Mouse (Mus musculus) naive thymus-derived CD4-positive, alpha-beta T cell, adult 5 months (primary cell): ENCODE results near the gene Vmn1r209. TPM values are rescaled to one million over a fixed set of nuclear protein-coding genes. Genes with fewer than 3 reads are reported as not detected.

Experiments used
- polyA plus RNA-seq: library from polyadenylated mRNA; unstranded; fragments of 100-300 nt; shearing (Covaris generic); gene quantifications from one replicate; pipeline ENCODE4 v1.2.1, GENCODE M21; 2017

Vmn1r209 gene
- 0.15 TPM for polyA plus RNA-seq

DNA sequence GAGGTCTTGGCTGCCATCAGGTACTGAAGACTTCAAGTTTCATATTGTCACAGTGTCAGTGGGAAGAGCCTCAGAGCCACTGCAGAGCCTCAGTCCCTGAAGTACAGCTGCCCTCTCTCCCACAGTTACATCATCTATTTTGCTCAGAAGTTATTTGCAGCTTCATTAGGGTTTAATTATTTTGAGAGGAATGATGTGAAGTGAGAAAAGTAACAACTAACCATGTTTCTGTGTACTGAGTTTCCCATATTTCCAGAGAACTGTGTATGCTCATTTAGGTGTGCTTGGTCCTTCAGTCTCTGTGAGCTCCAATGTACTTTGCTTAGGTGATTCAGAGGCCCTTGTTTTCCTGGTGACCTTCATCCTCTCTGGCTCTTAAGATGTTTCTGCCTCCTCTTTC, at the start of gene Vmn1r209:
TSS of gene Vmn1r209 (minus strand) at position 101 of the 400 bp plus-strand sequence.

DNA sequence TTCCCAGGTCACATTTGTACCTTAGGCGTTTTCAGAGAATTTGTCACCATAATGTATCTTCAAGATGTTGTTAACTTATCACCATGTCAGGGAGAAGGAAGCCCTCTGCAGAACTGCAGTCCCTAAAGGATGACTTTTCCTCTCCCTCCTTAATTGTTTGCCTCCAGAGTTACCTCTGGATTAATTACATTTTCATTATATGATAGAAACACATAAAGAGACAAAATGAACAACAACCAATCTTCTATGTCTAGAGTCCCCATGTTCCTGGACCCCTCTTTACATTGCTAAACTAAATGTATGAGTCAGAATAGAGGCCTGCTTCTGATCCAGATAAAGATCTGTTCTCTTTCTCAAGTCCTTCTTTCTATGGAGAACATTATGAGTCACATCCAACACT, 48.0 kb upstream of the Vmn1r209 start, which contains the start of gene Vmn1r211:
TSS of gene Vmn1r211 (minus strand) at position 101 of the 400 bp plus-strand sequence.

DNA sequence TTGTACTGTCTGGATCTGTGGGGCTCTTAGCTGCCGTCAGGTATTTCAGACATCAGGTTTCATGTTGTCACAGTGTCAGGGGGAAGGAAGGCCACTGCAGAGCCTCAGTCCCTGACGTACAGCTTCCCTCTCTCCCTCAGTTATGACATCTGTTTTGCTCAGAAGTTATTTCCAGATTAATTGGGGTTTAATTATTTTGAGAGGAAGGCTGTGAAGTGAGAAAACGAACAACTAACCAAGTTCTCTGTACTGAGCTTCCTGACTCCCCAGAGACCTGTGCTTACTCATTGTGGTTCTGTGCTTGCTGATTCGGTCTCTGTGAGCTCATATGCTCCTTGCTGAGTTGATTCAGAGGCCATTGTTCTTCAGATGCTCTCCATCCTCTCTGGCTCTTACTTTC, 21.8 kb upstream of the Vmn1r209 start, which contains the start of gene Vmn1r210:
TSS of gene Vmn1r210 (minus strand) at position 101 of the 400 bp plus-strand sequence.

DNA sequence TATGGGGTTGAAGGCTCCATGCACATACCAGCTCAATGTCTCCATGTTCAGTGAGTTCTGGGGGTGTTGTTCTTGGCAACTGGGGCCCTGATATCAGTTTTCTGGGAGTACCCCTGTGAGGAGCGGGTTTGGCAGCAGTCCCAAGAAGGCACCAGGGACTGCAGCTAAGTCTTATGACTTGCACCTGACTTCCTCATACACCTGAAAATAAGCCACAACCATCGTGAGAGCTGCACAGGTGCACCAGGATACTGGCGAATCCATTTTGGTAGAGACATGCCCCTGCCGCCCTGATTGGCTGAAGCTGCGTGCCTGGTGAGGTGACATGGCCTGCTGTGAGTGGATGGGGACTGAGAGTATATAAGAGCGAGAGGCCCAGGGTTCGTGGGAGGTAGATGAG, 32.2 kb downstream of the Vmn1r209 start, which contains the start of gene Vmn1r208:
TSS of gene Vmn1r208 (minus strand) at position 101 of the 400 bp plus-strand sequence.

Other genes starting within 250 kb of the Vmn1r209 start
- gene Vmn1r205, start 216.7 kb downstream of the Vmn1r209 start, polyA plus RNA-seq = not detected
- not detected for gene Vmn1r206, start 185.4 kb downstream of the Vmn1r209 start, polyA plus RNA-seq
- gene Vmn1r207-ps, start 80.1 kb downstream of the Vmn1r209 start, polyA plus RNA-seq = not detected
- gene Vmn1r208, start 32.3 kb downstream of the Vmn1r209 start, polyA plus RNA-seq = 0.25 TPM
- 0.15 TPM for gene Vmn1r210, start 21.7 kb upstream of the Vmn1r209 start, polyA plus RNA-seq
- gene Vmn1r211, start 47.9 kb upstream of the Vmn1r209 start, polyA plus RNA-seq = not detected
- gene Vmn1r212, start 74.5 kb upstream of the Vmn1r209 start, polyA plus RNA-seq = not detected
- gene Vmn1r213, start 198.0 kb upstream of the Vmn1r209 start, polyA plus RNA-seq = not detected
- gene Vmn1r214, start 220.7 kb upstream of the Vmn1r209 start, polyA plus RNA-seq = not detected